Mouse (Mus musculus): Measurements from ENCODE around the gene Megf11.

- TF ChIP-seq CTCF (IDR thresholded peaks at IDR 0.05 in 2 of 3, conservative IDR thresholded peaks at IDR 0.05 in 1 of 3; ENCODE audit: control insufficient read depth in 1 of 3, insufficient read depth in 1 of 3, low read depth in 2 of 3, low read length in 3 of 3, poor library complexity in 1 of 3, severe bottlenecking in 1 of 3) (no peak), CHD2 (IDR thresholded peaks at IDR 0.05; ENCODE audit: low read length) (no peak)
These were observed 367.1 kb downstream of the Megf11 start for GRCm38 (mm10) chr9:64752575-64752974.
